Mouse (Mus musculus) lung, embryonic 14.5 days (tissue): ENCODE measurements around the gene Paqr4. TPM values are rescaled to one million over a fixed set of nuclear protein-coding genes. Genes with fewer than 3 reads are reported as not detected.
A peak's percentile ranks its signal among the peaks of the same experiment; 100 is the strongest.

Source experiments
- ATAC-seq: fragments of 200-750 bp; cut with Nextera tagmentation; 2 replicates; pipeline ENCODE4 v1.8.0; 2017; ENCODE audit warnings: mild to moderate bottlenecking, moderate TSS enrichment, moderate library complexity; ENCODE audit not compliant: insufficient read depth
- DNase-seq: peaks from one replicate; pipeline ENCODE4 v3.0.0-alpha.2; 2015
- H3K27ac ChIP-seq: fragments of 300-500 bp; sonication (generic); 2 replicates; pipeline ENCODE4 v1.5.1; 2014; ENCODE audit warnings: low read depth, mild to moderate bottlenecking, moderate library complexity
- H3K27me3 ChIP-seq: fragments of 300-500 bp; sonication (generic); 2 replicates; pipeline ENCODE4 v1.6.1; 2014; ENCODE audit warnings: low read length, control low read depth; ENCODE audit not compliant: insufficient read depth
- H3K36me3 ChIP-seq: fragments of 300-500 bp; sonication (generic); 2 replicates; pipeline ENCODE4 v1.6.1; 2014; ENCODE audit warnings: control low read depth; ENCODE audit not compliant: insufficient read depth
- H3K4me1 ChIP-seq: fragments of 300-500 bp; sonication (generic); 2 replicates; pipeline ENCODE4 v1.6.1; 2014; ENCODE audit warnings: antibody characterized with exemption, control low read depth; ENCODE audit not compliant: insufficient read depth
- H3K4me2 ChIP-seq: fragments of 300-500 bp; sonication (generic); 2 replicates; pipeline ENCODE4 v1.6.1; 2014; ENCODE audit warnings: mild to moderate bottlenecking
- H3K4me3 ChIP-seq: fragments of 300-500 bp; sonication (generic); 2 replicates; pipeline ENCODE4 v1.5.1; 2014; ENCODE audit warnings: low read depth, low read length
- H3K9ac ChIP-seq: fragments of 300-500 bp; sonication (generic); 2 replicates; pipeline ENCODE4 v1.6.1; 2014
- H3K9me3 ChIP-seq: fragments of 300-500 bp; sonication (generic); 2 replicates; pipeline ENCODE4 v1.6.1; 2016; ENCODE audit warnings: low read depth, low read length, control low read depth
- CTCF ChIP-seq: IDR thresholded peaks from 2 replicates; pipeline ENCODE4 v1.5.1; 2016; ENCODE audit warnings: antibody characterized with exemption, low read depth
- WGBS: fragments of 180-500 bp; shearing (Covaris S2); extraction: QIAGEN DNeasy Blood & Tissue Kit; methylation state at CpG from one replicate; pipeline ENCODE4 v1.1.7; 2014; 5-methylcytosine and 5-hydroxymethylcytosine counted together
- polyA plus RNA-seq: library from polyadenylated mRNA; unstranded; fragments of >200 nt; fragmentation: Nextera tagmentation; extraction: Ambion mirVana; gene quantifications from 2 replicates; pipeline ENCODE4 v1.2.1, GENCODE M21; 2014

Gene Paqr4
- polyA plus RNA-seq, 1 experiment from 2014 or later, result 35.8 TPM

GRCm38 (mm10) chr17:23740136-23740584, 507 bp downstream of the Paqr4 start:
- Histone ChIP-seq H3K27ac (peak overlapping the region; percentile 61), H3K4me3 (peak overlapping the region; percentile 72), H3K4me1 (peaks cover 7% of the 10 kb centered on the region), H3K9me3 (no peaks in the 10 kb centered on the region), H3K27me3 (peaks cover 46% of the 10 kb centered on the region), H3K36me3 (peaks cover 25% of the 10 kb centered on the region), H3K9ac (peak overlapping the region; percentile 70), H3K4me2 (peak overlapping the region; percentile 99)
- no peak for TF ChIP-seq CTCF
- peak; percentile 93 for DNase-seq
- peak; percentile 83 for ATAC-seq
- under 1% methylated on average over 46 of the region's 46 CpGs for whole genome bisulfite sequencing

- peak; percentile 51 for ATAC-seq
Observed at GRCm38 (mm10) chr17:23739202-23740135, 1.2 kb downstream of the Paqr4 start.

GRCm38 (mm10) chr17:23738836-23739201, 1.8 kb downstream of the Paqr4 start:
- Histone ChIP-seq H3K36me3 (peaks cover 30% of the 10 kb centered on the region), H3K4me1 (peaks cover 7% of the 10 kb centered on the region), H3K4me3 (peak overlapping the region; percentile 72), H3K9me3 (no peaks in the 10 kb centered on the region), H3K27me3 (peaks cover 33% of the 10 kb centered on the region), H3K4me2 (peak overlapping the region; percentile 99), H3K27ac (peak overlapping the region; percentile 61), H3K9ac (peak overlapping the region; percentile 70)
- DNase-seq (no peak), ATAC-seq (no peak)
- TF ChIP-seq CTCF, result no peak
- 32% methylated on average over 2 of the region's 2 CpGs for whole genome bisulfite sequencing

More at GRCm38 (mm10) chr17:23739202-23740135, 1.2 kb downstream of the Paqr4 start:
- under 1% methylated on average over 48 of the region's 48 CpGs for WGBS
- H3K4me2 ChIP-seq, result peak overlapping the region; percentile 99
- peak overlapping the region; percentile 72 for H3K4me3 ChIP-seq
- H3K4me1 ChIP-seq, result peaks cover 7% of the 10 kb centered on the region
- no peaks in the 10 kb centered on the region for H3K9me3 ChIP-seq
- peaks cover 39% of the 10 kb centered on the region for H3K27me3 ChIP-seq
- peak; percentile 79 for DNase-seq
- H3K27ac ChIP-seq, result peak overlapping the region; percentile 61
- H3K9ac ChIP-seq, result peak overlapping the region; percentile 70
- TF ChIP-seq CTCF, result no peak
- H3K36me3 ChIP-seq, result peaks cover 30% of the 10 kb centered on the region

GRCm38 (mm10) chr17:23737493-23738445, 2.9 kb downstream of the Paqr4 start:
- no peak overlapping the region for H3K4me3 ChIP-seq
- ATAC-seq (no peak), DNase-seq (no peak)
- H3K27me3 ChIP-seq, result peaks cover 22% of the 10 kb centered on the region
- H3K9ac ChIP-seq, result peak overlapping the region; percentile 7; the same call in 1 of the 2 replicates
- H3K4me2 ChIP-seq, result peak overlapping the region; percentile 99
- 65% methylated on average over 15 of the region's 15 CpGs for WGBS
- peak; percentile 36; the same call in 1 of the 2 replicates for TF ChIP-seq CTCF
- no peak overlapping the region for H3K27ac ChIP-seq
- peaks cover 7% of the 10 kb centered on the region for H3K4me1 ChIP-seq
- H3K9me3 ChIP-seq, result no peaks in the 10 kb centered on the region
- H3K36me3 ChIP-seq, result peaks cover 33% of the 10 kb centered on the region

- H3K4me2 ChIP-seq, result no peak overlapping the region
- no peak overlapping the region for H3K4me3 ChIP-seq
- DNase-seq, result peak; percentile 81
- H3K27ac ChIP-seq, result no peak overlapping the region
- peaks cover 4% of the 10 kb centered on the region; the same call in 1 of the 2 replicates for H3K4me1 ChIP-seq
- 41% methylated on average over 1 of the region's 1 CpGs for WGBS
- H3K27me3 ChIP-seq, result no peaks in the 10 kb centered on the region
- no peaks in the 10 kb centered on the region for H3K9me3 ChIP-seq
- H3K36me3 ChIP-seq, result peaks cover 34% of the 10 kb centered on the region
- peak; percentile 39; the same call in 1 of the 2 replicates for ATAC-seq
- no peak overlapping the region for H3K9ac ChIP-seq
- no peak for TF ChIP-seq CTCF
Observed at GRCm38 (mm10) chr17:23734341-23734740, 6.3 kb downstream of the Paqr4 start.

GRCm38 (mm10) chr17:23730441-23730840, 10.2 kb downstream of the Paqr4 start:
- WGBS, result 57% methylated on average over 1 of the region's 1 CpGs
- no peak overlapping the region for H3K9ac ChIP-seq
- H3K36me3 ChIP-seq, result peaks cover 11% of the 10 kb centered on the region
- DNase-seq, result no peak
- no peak overlapping the region for H3K4me2 ChIP-seq
- no peaks in the 10 kb centered on the region for H3K4me1 ChIP-seq
- H3K27ac ChIP-seq, result no peak overlapping the region
- TF ChIP-seq CTCF, result no peak
- H3K9me3 ChIP-seq, result no peaks in the 10 kb centered on the region
- no peak overlapping the region for H3K4me3 ChIP-seq
- no peaks in the 10 kb centered on the region for H3K27me3 ChIP-seq
- ATAC-seq, result no peak
